Mouse (Mus musculus): ENCODE data around the gene Plpp7.

The Plpp7 gene

DNA sequence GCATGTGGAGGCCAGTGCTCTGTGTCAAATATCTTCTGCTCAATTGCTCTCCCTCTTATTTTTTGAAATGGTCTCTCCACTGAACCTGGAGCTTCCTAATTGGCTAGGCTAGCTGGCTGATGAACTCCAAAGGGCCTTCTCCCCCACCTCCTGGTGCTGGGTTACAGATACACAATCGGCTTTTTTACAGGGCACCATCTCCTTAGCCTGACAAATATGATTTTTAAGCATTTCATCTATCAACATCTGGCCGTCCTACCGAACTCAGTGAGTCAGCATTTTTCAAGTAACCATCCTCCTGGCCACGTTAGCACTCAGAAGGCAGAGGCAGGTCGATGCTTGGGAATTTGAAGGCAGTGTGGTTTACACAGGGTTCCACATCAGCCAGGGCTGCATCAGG, 49.3 kb downstream of the Plpp7 start:
- DNase-seq: no peak

DNA sequence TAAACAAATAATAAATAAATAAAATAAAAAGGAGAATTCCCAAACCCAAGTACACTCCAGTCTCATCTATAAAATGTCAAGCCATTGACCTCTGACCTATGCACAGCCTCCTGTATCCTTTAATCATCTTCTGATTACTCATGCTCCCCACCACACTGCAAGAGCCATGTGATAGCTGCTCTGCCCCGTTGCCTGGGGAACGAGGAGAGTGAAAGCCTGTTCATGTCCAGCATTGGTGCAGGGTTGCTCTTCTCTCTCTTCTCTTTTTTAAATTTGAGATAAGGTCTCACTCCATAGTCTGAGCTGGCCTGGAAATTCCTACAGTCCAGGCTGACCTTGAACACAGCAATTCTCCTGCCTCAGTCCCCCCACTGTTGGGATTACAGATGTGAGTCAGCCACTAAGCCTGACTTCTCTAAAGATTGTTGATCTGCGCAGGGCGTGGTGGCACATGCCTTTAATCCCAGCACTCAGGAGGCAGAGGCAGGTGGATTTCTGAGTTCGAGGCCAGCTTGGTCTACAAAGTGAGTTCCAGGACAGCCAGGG, 51.4 kb downstream of the Plpp7 start:
- no peak for DNase-seq

DNA sequence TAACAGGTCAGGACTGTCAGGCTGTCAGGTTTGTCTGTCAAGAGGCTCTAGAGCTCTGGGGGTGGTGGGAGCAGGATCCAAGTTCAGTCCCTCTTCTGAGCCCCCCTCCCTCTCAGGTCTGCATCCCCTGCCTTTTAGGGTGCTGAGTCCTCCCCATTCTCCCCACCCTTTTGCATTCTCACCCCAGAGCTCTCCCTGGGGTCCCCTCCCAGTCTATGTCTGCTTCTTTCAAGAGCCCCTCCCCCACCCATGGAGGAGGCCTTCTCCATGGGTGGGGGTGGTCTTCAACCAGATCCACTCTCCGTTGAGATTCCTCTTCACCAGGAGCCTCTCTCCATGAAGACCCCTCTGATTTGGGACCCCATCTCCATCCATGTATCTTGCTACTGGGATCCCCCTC, 54.8 kb downstream of the Plpp7 start:
- DNase-seq: no peak

DNA sequence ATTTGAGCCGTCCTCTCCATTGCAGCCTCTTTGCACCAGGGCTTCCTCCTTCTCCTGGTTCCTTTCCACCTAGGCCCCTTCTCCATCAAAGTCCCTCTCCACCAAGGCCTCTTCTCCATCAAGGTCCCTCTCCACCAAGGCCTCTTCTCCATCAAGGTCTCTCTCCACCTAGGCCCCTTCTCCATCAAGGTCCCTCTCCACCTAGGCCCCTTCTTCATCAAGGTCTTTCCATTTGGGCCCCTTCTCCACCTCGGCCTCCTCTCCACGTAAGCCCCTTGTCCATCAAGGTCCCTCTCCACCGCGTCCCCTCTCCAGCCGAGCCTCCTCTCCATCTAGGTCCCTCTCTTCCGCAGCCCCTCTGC, 55.2 kb downstream of the Plpp7 start:
- no peak for DNase-seq

DNA sequence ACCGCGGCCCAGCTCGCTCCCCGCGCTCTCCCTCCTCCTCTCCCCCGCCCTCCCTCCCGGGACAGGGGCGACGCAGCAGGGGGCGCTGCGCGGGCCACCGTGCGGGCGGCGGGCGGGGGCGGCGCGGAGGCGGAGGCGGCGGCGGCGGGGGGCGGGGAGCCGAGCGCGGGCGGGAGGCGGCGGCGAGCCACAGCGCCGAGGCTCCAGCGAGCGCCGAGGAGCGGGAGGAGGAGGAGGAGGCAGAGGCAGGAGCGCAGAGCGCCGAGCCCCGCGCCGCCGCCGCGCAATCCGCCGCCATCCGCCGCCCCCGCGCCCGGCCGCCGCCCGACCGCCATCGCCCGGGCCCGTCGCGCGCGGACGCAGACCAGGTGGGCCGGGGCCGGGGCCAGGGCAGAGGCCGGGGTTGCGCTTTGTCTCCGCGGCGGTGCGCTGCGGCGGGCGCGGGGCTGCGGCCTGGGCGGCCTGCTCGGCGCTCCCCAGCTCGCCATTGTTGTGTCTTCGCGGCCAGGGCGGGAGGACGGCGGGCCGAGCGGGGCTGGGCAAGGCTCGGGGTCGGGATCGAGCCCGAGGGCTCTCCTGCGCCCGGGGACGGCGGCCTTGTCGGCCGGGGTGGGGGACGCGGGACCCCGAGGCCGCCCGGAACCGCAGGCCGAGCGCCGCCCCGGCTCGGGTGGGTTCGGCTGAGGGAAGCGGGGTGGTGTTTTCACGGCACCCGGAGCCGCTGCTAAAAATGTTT, 55.8 kb downstream of the Plpp7 start, which contains the start of gene Prrc2b:
Gene Prrc2b (plus strand): TSS at position 159 of the 736 bp plus-strand sequence.
- peak; percentile 52 for DNase-seq

DNA sequence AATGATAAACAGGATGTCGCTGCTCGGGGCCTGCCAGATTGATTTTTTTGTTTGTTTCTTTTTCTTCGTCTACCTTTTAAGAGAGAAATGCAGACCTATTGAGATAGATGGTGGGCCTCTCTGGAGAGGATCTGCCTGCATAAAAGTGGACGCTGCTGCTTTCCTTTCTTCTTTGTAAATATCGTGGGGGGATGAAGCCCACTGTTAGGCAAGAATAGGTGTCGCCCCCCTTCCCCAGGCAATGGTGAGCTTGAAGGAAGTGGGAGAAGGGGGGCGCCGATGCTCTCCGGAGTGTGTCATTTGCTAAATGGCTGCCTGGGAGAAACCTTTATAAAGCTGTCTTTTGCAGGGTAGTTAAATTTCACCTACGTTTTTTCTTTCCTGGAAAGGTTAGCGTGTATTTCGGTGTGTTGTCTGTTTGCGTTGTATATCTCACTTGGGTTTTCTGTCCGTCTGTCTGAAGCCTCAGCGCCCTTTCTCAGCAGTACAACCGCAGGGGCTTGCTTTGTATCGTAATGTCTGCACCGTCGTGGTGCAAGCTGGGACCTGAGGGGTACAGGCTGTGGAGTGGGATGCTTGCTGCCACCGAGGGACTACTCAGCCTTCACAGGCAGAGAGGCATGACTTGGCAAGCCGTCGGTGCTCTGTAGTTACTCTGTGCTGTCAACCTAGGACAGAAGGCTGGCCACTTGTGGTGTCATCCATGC, 56.5 kb downstream of the Plpp7 start:
- DNase-seq: peak; percentile 52

DNA sequence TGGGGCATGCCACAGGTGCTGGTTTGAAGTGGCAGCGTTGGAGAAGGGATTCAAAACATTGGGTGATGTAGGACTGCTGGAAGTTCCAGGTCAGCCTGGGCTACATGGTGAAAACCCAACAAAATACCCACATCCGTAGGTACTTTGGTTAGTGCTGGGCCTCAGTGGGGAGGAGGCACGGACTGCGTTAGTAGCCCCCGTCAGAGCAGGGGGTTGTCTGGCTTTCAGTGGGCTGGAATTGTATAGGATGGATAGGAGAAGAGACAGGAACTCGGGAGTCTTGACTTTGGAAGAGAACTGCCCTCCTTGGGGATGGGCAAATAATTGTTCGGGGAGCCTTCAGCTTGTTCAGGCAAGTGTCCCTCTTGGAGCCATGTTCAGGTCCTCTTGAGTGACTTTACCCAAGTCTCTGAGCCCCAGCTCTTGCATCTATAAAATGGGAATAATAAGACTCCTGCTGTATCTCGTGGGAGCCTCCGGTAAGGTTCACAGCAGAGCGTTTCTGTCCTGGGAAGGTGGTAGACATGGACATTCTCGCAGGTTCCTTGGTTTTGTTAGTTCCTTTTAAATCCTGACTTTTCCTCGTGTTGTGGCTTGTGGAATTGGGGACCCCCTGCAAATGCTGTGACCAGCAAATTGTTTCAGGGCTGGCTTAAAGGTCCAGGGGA, 57.2 kb downstream of the Plpp7 start:
- peak; percentile 12 for DNase-seq

DNA sequence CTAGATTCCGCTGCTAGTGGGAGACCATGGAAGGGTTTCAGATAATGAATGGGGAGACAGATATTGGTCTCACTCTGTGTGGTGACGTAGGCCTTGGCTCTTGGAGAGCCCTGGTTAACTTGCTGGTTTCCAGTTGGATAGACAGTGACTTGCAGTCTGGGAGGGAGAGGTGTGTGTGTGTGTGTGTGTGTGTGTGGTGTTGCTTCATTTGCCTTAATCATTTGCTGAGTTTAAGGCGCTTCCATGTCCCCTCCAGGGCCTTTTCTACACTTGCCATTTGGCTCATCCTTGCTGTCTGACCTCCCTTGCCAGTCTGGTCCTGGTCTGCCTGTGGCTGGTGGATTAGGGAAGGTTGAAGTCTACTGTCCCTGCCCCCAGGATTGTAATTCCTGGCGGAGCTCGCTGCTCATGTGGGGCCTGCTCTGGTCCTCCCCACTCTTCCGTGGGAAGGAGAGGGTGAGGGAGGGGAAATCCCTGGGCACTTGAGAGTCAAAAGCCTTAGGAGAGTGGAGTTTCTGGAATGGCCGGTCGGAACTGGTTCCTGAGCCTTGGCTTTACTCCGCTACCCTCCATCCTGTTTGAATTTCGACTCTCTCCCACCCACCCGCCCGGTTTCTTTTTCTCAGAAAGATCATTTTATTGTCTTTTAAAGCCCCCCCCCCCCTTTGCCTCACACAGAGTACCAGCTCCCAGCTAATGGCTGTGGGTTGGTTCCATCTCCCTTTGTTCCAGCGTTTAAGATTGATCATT, 57.9 kb downstream of the Plpp7 start:
- peak; percentile 82 for DNase-seq

- DNase-seq: peak; percentile 32
Observed at GRCm38 (mm10) chr2:32153791-32154119, 58.4 kb downstream of the Plpp7 start.

GRCm38 (mm10) chr2:32154334-32154997, 59.1 kb downstream of the Plpp7 start:
- no peak for DNase-seq

GRCm38 (mm10) chr2:32154998-32155541, 59.7 kb downstream of the Plpp7 start:
- peak; percentile 11 for DNase-seq

DNA sequence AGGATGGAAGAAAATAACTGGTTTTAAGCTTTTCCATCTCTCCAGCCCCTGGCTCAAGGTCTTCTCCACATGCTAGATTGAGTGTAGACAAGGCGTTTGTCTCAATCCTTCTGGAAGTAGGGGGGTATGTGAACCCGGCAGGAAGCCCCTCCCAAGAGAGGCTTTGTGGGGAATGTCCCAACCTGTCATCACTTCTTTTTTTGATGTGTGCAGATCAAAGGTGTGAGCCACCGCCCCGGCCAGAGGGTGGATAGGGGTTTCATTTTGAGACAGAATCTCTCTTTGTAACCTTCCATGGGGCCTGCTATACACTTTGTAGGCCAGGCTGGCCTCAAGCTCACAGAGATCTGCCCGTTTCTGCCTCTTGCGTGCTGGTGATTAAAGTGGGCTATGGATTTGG, 60.3 kb downstream of the Plpp7 start:
- DNase-seq: no peak

- DNase-seq: no peak
Observed at GRCm38 (mm10) chr2:32156645-32157044, 61.3 kb downstream of the Plpp7 start.

DNA sequence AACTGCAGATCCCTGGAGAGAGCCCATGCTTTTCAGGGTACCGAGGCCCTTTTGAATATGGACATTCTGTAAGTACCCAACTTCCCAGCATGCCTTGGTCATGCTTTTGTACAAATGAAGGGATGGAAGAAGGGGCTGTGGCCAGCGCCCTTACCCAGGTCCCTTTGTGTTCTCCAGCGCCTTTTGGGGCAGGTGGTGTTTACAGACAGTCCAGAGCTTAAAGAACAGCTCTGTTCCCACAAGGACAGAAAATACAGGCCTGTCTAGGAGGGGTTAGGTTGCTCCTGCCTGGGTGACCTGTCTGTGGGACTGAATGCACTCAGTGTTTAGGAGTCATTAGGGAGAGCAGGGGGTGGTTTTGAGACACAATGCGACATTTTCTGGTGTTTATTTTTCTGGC, 62.0 kb downstream of the Plpp7 start:
- DNase-seq: no peak

DNA sequence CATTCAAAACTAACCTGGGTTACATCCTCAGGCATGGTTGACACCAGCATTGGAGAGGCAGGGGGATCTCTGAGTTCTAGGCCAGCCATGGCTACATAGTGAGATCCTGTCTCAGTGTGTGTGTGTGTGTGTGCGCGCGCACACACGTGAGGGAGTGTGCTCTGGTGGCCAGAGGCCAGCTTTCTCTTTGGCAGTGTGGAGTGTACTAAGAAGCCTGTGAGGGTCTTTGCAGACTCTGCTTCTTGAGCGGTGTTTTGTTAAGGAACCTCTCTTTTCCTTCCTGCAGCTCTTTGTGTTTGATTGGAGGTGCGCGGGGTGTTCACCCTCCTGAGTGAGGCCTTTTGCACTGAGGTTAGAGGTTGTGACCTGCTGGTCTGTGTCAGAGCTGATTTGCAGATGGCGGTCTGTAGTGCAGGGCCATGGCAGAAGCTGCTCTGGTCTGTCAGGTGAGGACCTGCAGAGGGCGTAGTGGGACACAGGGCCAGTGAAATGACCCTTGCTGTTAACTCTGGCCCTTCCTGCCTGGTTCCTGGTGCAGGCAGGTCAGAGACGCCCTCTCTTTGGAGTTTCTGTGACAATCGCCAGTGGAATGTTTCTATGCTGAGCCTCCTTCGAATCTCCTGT, 63.4 kb downstream of the Plpp7 start:
- DNase-seq: peak; percentile 53
